Mouse (Mus musculus) heart, embryonic 11.5 days (tissue): ENCODE measurements around the gene Ttc8. TPM values are rescaled to one million over a fixed set of nuclear protein-coding genes. Genes with fewer than 3 reads are reported as not detected.
A peak's percentile ranks its signal among the peaks of the same experiment; 100 is the strongest.
"Not testable (repeated sequence)": the region's sequence is repeated elsewhere in the genome, so short reads cannot be mapped to it uniquely, and the experiment has no call there.

ENCODE experiments used
- ATAC-seq: fragments of 200-750 bp; cut with Nextera tagmentation; replicated peaks from 2 replicates; pipeline ENCODE4 v1.8.0; 2017; ENCODE audit warnings: moderate library complexity; ENCODE audit not compliant: insufficient number of reproducible peaks, low FRiP score, low TSS enrichment
- H3K27ac ChIP-seq: fragments of 300-500 bp; sonication (generic); 2 replicates; pipeline ENCODE4 v1.5.1; 2014; ENCODE audit warnings: mild to moderate bottlenecking, low read depth, low read length
- H3K27me3 ChIP-seq: fragments of 300-500 bp; sonication (generic); 2 replicates; pipeline ENCODE4 v1.6.1; 2014; ENCODE audit warnings: mild to moderate bottlenecking, low read length, mixed read lengths; ENCODE audit not compliant: control insufficient read depth, insufficient read depth
- H3K36me3 ChIP-seq: fragments of 300-500 bp; sonication (generic); 2 replicates; pipeline ENCODE4 v1.6.1; 2014; ENCODE audit warnings: mild to moderate bottlenecking, low read length, moderate library complexity, mixed read lengths; ENCODE audit not compliant: control insufficient read depth, insufficient read depth
- H3K4me1 ChIP-seq: fragments of 300-500 bp; sonication (generic); 2 replicates; pipeline ENCODE4 v1.6.1; 2014; ENCODE audit warnings: low read length; ENCODE audit not compliant: control insufficient read depth, insufficient read depth
- H3K4me2 ChIP-seq: fragments of 300-500 bp; sonication (generic); 2 replicates; pipeline ENCODE4 v1.6.1; 2014; ENCODE audit warnings: mild to moderate bottlenecking, moderate library complexity
- H3K4me3 ChIP-seq: fragments of 300-500 bp; sonication (generic); 2 replicates; pipeline ENCODE4 v1.5.1; 2014; ENCODE audit warnings: low read depth, low read length
- H3K9ac ChIP-seq: fragments of 300-500 bp; sonication (generic); 2 replicates; pipeline ENCODE4 v1.6.1; 2014; ENCODE audit warnings: mild to moderate bottlenecking, low read depth, low read length, moderate library complexity
- H3K9me3 ChIP-seq: fragments of 300-500 bp; sonication (generic); replicated peaks from 2 replicates; pipeline ENCODE4 v1.6.1; 2016; ENCODE audit warnings: low read length; ENCODE audit not compliant: control insufficient read depth
- WGBS: fragments of 180-500 bp; shearing (Covaris S2); extraction: QIAGEN DNeasy Blood & Tissue Kit; methylation state at CpG from one replicate; pipeline ENCODE4 v1.1.7; 2014; ENCODE audit not compliant: insufficient replicate concordance; 5-methylcytosine and 5-hydroxymethylcytosine counted together
- polyA plus RNA-seq: library from polyadenylated mRNA; unstranded; fragments of >200 nt; fragmentation: Nextera tagmentation; extraction: Ambion mirVana; gene quantifications from 2 replicates; pipeline ENCODE4 v1.2.1, GENCODE M21; 2014

Ttc8 gene
- polyA plus RNA-seq, 1 experiment from 2014 or later, result 17.4 TPM

- Histone ChIP-seq H3K27ac (no peak overlapping the region), H3K27me3 (peaks cover 5% of the 10 kb centered on the region; the same call in 1 of the 2 replicates), H3K4me3 (peak overlapping the region; percentile 76), H3K4me1 (no peaks in the 10 kb centered on the region; the same call in 1 of the 2 replicates), H3K9ac (peak overlapping the region; percentile 75), H3K9me3 (no peaks in the 10 kb centered on the region), H3K4me2 (peak overlapping the region; percentile 88), H3K36me3 (no peaks in the 10 kb centered on the region)
- 3% methylated on average over 31 of the region's 31 CpGs for WGBS
- ATAC-seq, result no peak; the same call in none of the 2 replicates
Measured at GRCm38 (mm10) chr12:98900341-98900880, 20.0 kb upstream of the Ttc8 start.

GRCm38 (mm10) chr12:98900881-98901801 is 19.2 kb upstream of the Ttc8 start, which contains the start of gene Eml5:
Gene Eml5 (minus strand): TSS chr12:98901484.
- WGBS, result under 1% methylated on average over 80 of the region's 101 CpGs

GRCm38 (mm10) chr12:98905466-98905865 is 14.9 kb upstream of the Ttc8 start:
- ATAC-seq, result no peak
- H3K9ac ChIP-seq, result no peak overlapping the region
- H3K27ac ChIP-seq, result no peak overlapping the region
- no peak overlapping the region for H3K4me2 ChIP-seq
- H3K9me3 ChIP-seq, result no peaks in the 10 kb centered on the region
- no peaks in the 10 kb centered on the region for H3K27me3 ChIP-seq
- 65% methylated on average over 5 of the region's 5 CpGs for WGBS
- no peaks in the 10 kb centered on the region for H3K36me3 ChIP-seq
- H3K4me3 ChIP-seq, result no peak overlapping the region
- H3K4me1 ChIP-seq, result no peaks in the 10 kb centered on the region

More at GRCm38 (mm10) chr12:98900881-98901801, 19.2 kb upstream of the Ttc8 start, which contains the start of gene Eml5:
- Histone ChIP-seq H3K9ac (peak within 1 kb of the TSS; percentile 75), H3K27ac (no peak within 1 kb of the TSS), H3K4me2 (peak within 1 kb of the TSS; percentile 88), H3K9me3 (no peaks in the 10 kb centered on the region), H3K4me1 (no peaks in the 10 kb centered on the region; the same call in 1 of the 2 replicates), H3K4me3 (peak within 1 kb of the TSS; percentile 76), H3K27me3 (peaks cover 5% of the 10 kb centered on the region; the same call in 1 of the 2 replicates), H3K36me3 (no peaks in the 10 kb centered on the region)
- ATAC-seq, result peak; percentile 93

GRCm38 (mm10) chr12:98910096-98910495 is 10.3 kb upstream of the Ttc8 start:
- Histone ChIP-seq H3K4me1 (no peaks in the 10 kb centered on the region), H3K9me3 (no peaks in the 10 kb centered on the region), H3K27me3 (no peaks in the 10 kb centered on the region), H3K27ac (0 out of 2 replicates have a peak overlapping the region, but pooled peaks have one; percentile 22), H3K4me2 (no peak overlapping the region), H3K36me3 (no peaks in the 10 kb centered on the region), H3K9ac (no peak overlapping the region), H3K4me3 (no peak overlapping the region)
- no peak for ATAC-seq
- 61% methylated on average over 9 of the region's 9 CpGs for WGBS

- Histone ChIP-seq H3K4me1 (no peaks in the 10 kb centered on the region), H3K4me2 (no peak overlapping the region), H3K9me3 (no peaks in the 10 kb centered on the region), H3K4me3 (no peak overlapping the region), H3K27ac (no peak overlapping the region), H3K36me3 (no peaks in the 10 kb centered on the region), H3K9ac (no peak overlapping the region), H3K27me3 (no peaks in the 10 kb centered on the region)
- WGBS, result 85% methylated on average over 4 of the region's 4 CpGs
- ATAC-seq, result no peak
Measured at GRCm38 (mm10) chr12:98931174-98931573, 10.8 kb downstream of the Ttc8 start.

GRCm38 (mm10) chr12:98932441-98932840 is 12.1 kb downstream of the Ttc8 start:
- H3K27ac ChIP-seq, result no peak overlapping the region
- no peaks in the 10 kb centered on the region for H3K9me3 ChIP-seq
- no peaks in the 10 kb centered on the region for H3K27me3 ChIP-seq
- H3K9ac ChIP-seq, result no peak overlapping the region
- 84% methylated on average over 4 of the region's 4 CpGs for WGBS
- no peak for ATAC-seq
- H3K4me2 ChIP-seq, result no peak overlapping the region
- no peak overlapping the region for H3K4me3 ChIP-seq
- no peaks in the 10 kb centered on the region for H3K4me1 ChIP-seq
- H3K36me3 ChIP-seq, result no peaks in the 10 kb centered on the region

GRCm38 (mm10) chr12:98932856-98933255 is 12.5 kb downstream of the Ttc8 start:
- H3K36me3 ChIP-seq, result no peaks in the 10 kb centered on the region

GRCm38 (mm10) chr12:98951295-98951694 is 30.9 kb downstream of the Ttc8 start:
- WGBS, result 79% methylated on average over 5 of the region's 5 CpGs
- not testable (repeated sequence) for ATAC-seq

More at GRCm38 (mm10) chr12:98932856-98933255, 12.5 kb downstream of the Ttc8 start:
- Histone ChIP-seq H3K4me3 (no peak overlapping the region), H3K9me3 (no peaks in the 10 kb centered on the region), H3K4me1 (no peaks in the 10 kb centered on the region), H3K27ac (no peak overlapping the region), H3K9ac (no peak overlapping the region), H3K4me2 (no peak overlapping the region), H3K27me3 (no peaks in the 10 kb centered on the region)
- no peak for ATAC-seq
- WGBS, result 96% methylated on average over 1 of the region's 1 CpGs

More at GRCm38 (mm10) chr12:98951295-98951694, 30.9 kb downstream of the Ttc8 start:
- H3K4me3 ChIP-seq, H3K36me3 ChIP-seq, H3K4me2 ChIP-seq, H3K9ac ChIP-seq, H3K27ac ChIP-seq, H3K27me3 ChIP-seq, H3K4me1 ChIP-seq, H3K9me3 ChIP-seq: not testable (repeated sequence)
